Mouse (Mus musculus): Measurements from ENCODE around the gene Olfr671.
"Not testable (repeated sequence)": the region's sequence is repeated elsewhere in the genome, so short reads cannot be mapped to it uniquely, and the experiment has no call there.

The Olfr671 gene

DNA sequence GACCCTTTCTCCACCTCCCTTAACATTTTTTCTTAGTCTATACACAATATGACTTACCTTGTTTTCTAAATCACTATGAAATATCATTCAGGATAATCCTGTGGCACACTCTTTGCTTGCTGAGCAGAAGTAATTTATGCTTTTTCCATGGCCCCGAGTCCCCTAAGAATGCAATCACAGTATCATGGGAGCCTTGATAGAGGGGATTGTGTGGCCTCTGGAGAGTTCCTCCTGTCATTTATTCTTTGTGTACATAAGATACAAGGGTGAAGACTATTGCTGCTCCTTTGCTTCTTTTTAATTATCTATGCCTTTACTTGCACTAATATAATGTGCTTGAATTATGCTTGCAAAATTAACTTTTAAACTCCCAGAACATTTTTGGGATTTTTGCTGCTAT lies at the start of gene Olfr671:
Gene Olfr671, minus strand, starts transcription at position 101 of the 400 bp plus-strand sequence.
- DNase-seq = no peak

DNA sequence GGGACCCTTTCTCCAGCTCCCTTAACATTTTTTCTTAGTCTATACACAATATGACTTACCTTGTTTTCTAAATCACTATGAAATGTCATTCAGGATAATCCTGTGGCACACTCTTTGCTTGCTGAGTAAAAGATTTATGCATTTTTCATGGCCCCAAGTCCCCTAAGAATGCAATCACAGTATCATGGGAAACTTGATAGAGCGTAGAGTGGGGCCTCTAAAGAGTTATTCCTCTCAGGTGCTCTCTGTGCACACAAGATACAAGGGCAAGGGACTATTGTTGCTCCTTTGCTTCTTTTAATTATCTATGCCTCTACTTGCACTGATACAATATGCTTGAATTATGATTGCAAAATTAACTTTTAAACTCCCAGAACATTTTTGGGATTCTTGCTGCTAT lies 49.4 kb upstream of the Olfr671 start, which contains the start of gene Olfr675:
Gene Olfr675, minus strand, starts transcription at position 101 of the 400 bp plus-strand sequence.
- no peak for DNase-seq

- DNase-seq = peak; percentile 1
Observed at GRCm38 (mm10) chr7:105022530-105022929, 43.6 kb upstream of the Olfr671 start.

- no peak for DNase-seq
Observed at GRCm38 (mm10) chr7:105001929-105002328, 23.0 kb upstream of the Olfr671 start, which contains the start of gene Olfr672. Gene Olfr672 (minus strand): TSS chr7:105002029.

DNA sequence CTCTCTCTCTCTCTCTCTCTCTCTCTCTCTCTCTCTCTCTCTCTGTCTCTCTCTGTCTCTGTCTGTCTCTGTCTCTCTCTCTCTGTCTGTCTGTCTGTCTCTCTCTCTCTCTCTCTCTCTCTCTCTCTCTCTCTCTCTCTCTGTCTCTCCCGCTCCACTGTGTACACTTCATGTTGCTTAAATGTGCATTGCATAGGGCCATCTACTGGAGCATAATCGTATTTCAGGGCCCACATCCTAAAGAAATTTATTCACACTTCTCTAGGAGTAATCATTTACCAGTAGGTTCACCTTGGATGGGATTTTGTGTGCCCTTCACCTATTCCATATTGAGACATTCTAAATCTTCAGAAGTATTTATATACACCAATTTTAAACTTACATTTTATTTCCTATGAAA lies 6.4 kb downstream of the Olfr671 start:
- DNase-seq = not testable (repeated sequence)

DNA sequence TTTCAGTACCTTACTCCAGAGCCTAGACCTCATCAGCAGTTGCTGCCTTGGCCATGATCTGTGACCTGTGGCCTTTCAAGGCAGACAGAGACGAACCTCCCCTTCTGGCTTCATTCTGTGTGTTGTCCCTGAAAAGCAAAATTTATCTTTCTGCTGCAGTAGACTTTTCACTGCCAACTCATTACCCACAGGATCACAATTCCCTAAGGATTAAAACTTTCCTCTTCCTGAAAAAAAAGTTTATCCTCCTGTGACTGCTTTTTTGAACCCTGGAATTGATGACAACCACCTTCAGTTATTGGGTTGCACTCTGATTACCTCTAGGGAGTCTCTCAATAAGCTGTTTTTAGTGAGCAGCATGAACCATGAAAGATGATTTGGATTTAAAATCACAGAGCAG lies 16.4 kb downstream of the Olfr671 start, which contains the start of gene Olfr670:
Gene Olfr670, minus strand, starts transcription at position 101 of the 400 bp plus-strand sequence.
- DNase-seq = no peak

- not testable (repeated sequence) for DNase-seq
Observed at GRCm38 (mm10) chr7:104950234-104950633, 28.7 kb downstream of the Olfr671 start.

- no peak for DNase-seq
Observed at GRCm38 (mm10) chr7:104933940-104934339, 45.0 kb downstream of the Olfr671 start, which contains the start of gene Olfr669. Gene Olfr669 (plus strand): TSS chr7:104934240.

- DNase-seq = no peak
Observed at GRCm38 (mm10) chr7:104927957-104928356, 51.0 kb downstream of the Olfr671 start, which contains the start of gene Olfr668. Gene Olfr668 (minus strand): TSS chr7:104928057.
